Mouse (Mus musculus) cerebellum, postnatal 25 days (tissue): ENCODE data around the gene Gm20671.

ENCODE experiments used
- DNase-seq, 2 experiments: peaks; one replicate each; pipeline ENCODE4 v3.0.0; 2021; ENCODE audit warnings: mixed read lengths in 2 of 2

Gene Gm20671

GRCm38 (mm10) chr5:32728300-32728699 is 98.6 kb downstream of the Gm20671 start:
- no peak for DNase-seq

- peak in 1 of 2 experiments; percentile 1 for DNase-seq
Observed at GRCm38 (mm10) chr5:32725397-32725796, 101.5 kb downstream of the Gm20671 start.

- peak in 1 of 2 experiments; percentile 4 for DNase-seq
Observed at GRCm38 (mm10) chr5:32723981-32724380, 102.9 kb downstream of the Gm20671 start.

GRCm38 (mm10) chr5:32722711-32723110 is 104.2 kb downstream of the Gm20671 start:
- peak in 1 of 2 experiments; percentile 4 for DNase-seq

- no peak for DNase-seq
Observed at GRCm38 (mm10) chr5:32722263-32722662, 104.6 kb downstream of the Gm20671 start.

GRCm38 (mm10) chr5:32721316-32721715 is 105.6 kb downstream of the Gm20671 start:
- no peak for DNase-seq

- no peak for DNase-seq
Observed at GRCm38 (mm10) chr5:32720416-32720815, 106.5 kb downstream of the Gm20671 start.

GRCm38 (mm10) chr5:32718916-32719315 is 108.0 kb downstream of the Gm20671 start:
- no peak for DNase-seq

- DNase-seq = no peak
Observed at GRCm38 (mm10) chr5:32717726-32718125, 109.2 kb downstream of the Gm20671 start.

GRCm38 (mm10) chr5:32713703-32714467 is 113.0 kb downstream of the Gm20671 start:
- DNase-seq = peak; percentile 91 to 92

GRCm38 (mm10) chr5:32713042-32713702 is 113.7 kb downstream of the Gm20671 start:
- DNase-seq = no peak

GRCm38 (mm10) chr5:32712221-32713041 is 114.5 kb downstream of the Gm20671 start:
- no peak for DNase-seq

- DNase-seq = no peak
Observed at GRCm38 (mm10) chr5:32711485-32711884, 115.4 kb downstream of the Gm20671 start.

- DNase-seq = no peak
Observed at GRCm38 (mm10) chr5:32706226-32706780, 120.6 kb downstream of the Gm20671 start.

- DNase-seq = no peak
Observed at GRCm38 (mm10) chr5:32697208-32697867, 129.6 kb downstream of the Gm20671 start.

- no peak for DNase-seq
Observed at GRCm38 (mm10) chr5:32693411-32693810, 133.5 kb downstream of the Gm20671 start.
